Mouse (Mus musculus): ENCODE results near the gene Ascc1.

GRCm38 (mm10) chr10:59990393-59990792 is 12.2 kb upstream of the Ascc1 start:
- TF ChIP-seq CTCF (IDR thresholded peaks at IDR 0.05; ENCODE audit: low read depth) (no peak), EP300 (IDR thresholded peaks at IDR 0.05; ENCODE audit: low read depth) (no peak)

Data from liver, postnatal 0 days (tissue).